Mouse (Mus musculus): Measurements from ENCODE around the gene Cdkl5.

- TF ChIP-seq POLR2A (IDR thresholded peaks at IDR 0.05; ENCODE audit: extremely low read depth, insufficient read depth, low read length) (no peak), CTCF (IDR thresholded peaks at IDR 0.05; ENCODE audit: low read depth, low read length) (no peak)
Observed at GRCm38 (mm10) chrX:160944722-160945121, 49.8 kb downstream of the Cdkl5 start.
